Mouse (Mus musculus): ENCODE results near the gene Nup210.

- no peak for TF ChIP-seq POLR2A (IDR thresholded peaks at IDR 0.05; ENCODE audit: low read depth, low read length)
- no peak for TF ChIP-seq CTCF (IDR thresholded peaks at IDR 0.05; ENCODE audit: extremely low read depth, insufficient read depth, insufficient read length, insufficient replicate concordance)
Measured at GRCm38 (mm10) chr6:91111141-91111953, 5.3 kb downstream of the Nup210 start.
